Comparison of ENCODE assay signal across 16 mouse cellular contexts in genomic region chr12:34791213-34792112, GRCm38 (mm10).
A peak's percentile ranks its signal among the peaks of the same experiment; 100 is the strongest.
DNase-seq lines count a peak whose midpoint lies in the region; ATAC-seq and TF ChIP-seq lines count a peak whose summit lies in the region.
"Had no signal": no experiment of that assay in that cellular context is flagged by ENCODE, and none has a peak within 500 bp of the region (broad histone marks: within the 10 kb centered on the region; RNA-seq: fewer than 3 reads in every experiment).

No protein-coding gene starts in this region.

- TF ChIP-seq EP300 in stomach, postnatal 0 days (optimal IDR thresholded peaks at IDR 0.05): no peak

- 87% methylated on average over 10 of the region's 10 CpGs for WGBS in heart, embryonic 16.5 days
- 69% methylated on average over 10 of the region's 10 CpGs for WGBS in stomach, embryonic 14.5 days
- WGBS in stomach, postnatal 0 days: 70% methylated on average over 10 of the region's 10 CpGs
- 61% methylated on average over 10 of the region's 10 CpGs for WGBS in limb, embryonic 11.5 days

- H3K36me3 ChIP-seq in heart, embryonic 16.5 days (ENCODE audit: control insufficient read depth, insufficient read depth): no peaks in the 10 kb centered on the region
- no peaks in the 10 kb centered on the region for H3K36me3 ChIP-seq in stomach, embryonic 14.5 days (ENCODE audit: control insufficient read depth, insufficient read depth, low read length)
- no peaks in the 10 kb centered on the region for H3K36me3 ChIP-seq in stomach, postnatal 0 days (ENCODE audit: control insufficient read depth, insufficient read depth, low read length)
- no peaks in the 10 kb centered on the region for H3K36me3 ChIP-seq in limb, embryonic 11.5 days (ENCODE audit: control insufficient read depth, insufficient read depth, low read length)
- H3K36me3 ChIP-seq: liver, embryonic 13.5 days had no signal

- TF ChIP-seq CTCF in stomach, postnatal 0 days (IDR thresholded peaks at IDR 0.05; ENCODE audit: low read depth): no peak

- H3K4me3 ChIP-seq in heart, embryonic 16.5 days (ENCODE audit: low read length): no peak overlapping the region
- H3K4me3 ChIP-seq in stomach, embryonic 14.5 days (ENCODE audit: low read depth, low read length): no peak overlapping the region
- no peak overlapping the region for H3K4me3 ChIP-seq in stomach, postnatal 0 days (ENCODE audit: low read depth, low read length)
- no peak overlapping the region for H3K4me3 ChIP-seq in limb, embryonic 11.5 days (ENCODE audit: low read depth, low read length)
- H3K4me3 ChIP-seq: left cerebral cortex, adult 2 months; liver, embryonic 13.5 days had no signal

- H3K9ac ChIP-seq in heart, embryonic 16.5 days (ENCODE audit: low read length): no peak overlapping the region
- no peak overlapping the region for H3K9ac ChIP-seq in stomach, embryonic 14.5 days (replicated peaks; ENCODE audit: low read depth, low read length)
- H3K9ac ChIP-seq in stomach, postnatal 0 days (ENCODE audit: low read length): no peak overlapping the region
- no peak overlapping the region for H3K9ac ChIP-seq in limb, embryonic 11.5 days (ENCODE audit: low read length)
- H3K9ac ChIP-seq: liver, embryonic 13.5 days had no signal

- ATAC-seq in heart, embryonic 16.5 days (replicated peaks; ENCODE audit: extremely low read depth, insufficient read depth, low FRiP score): no peak
- no peak for ATAC-seq in stomach, embryonic 14.5 days (ENCODE audit: insufficient number of reproducible peaks, insufficient read depth, low FRiP score, low read depth)
- no peak for ATAC-seq in stomach, postnatal 0 days (ENCODE audit: low FRiP score, low TSS enrichment)
- peak; percentile 76; the same call in 1 of the 2 replicates for ATAC-seq in limb, embryonic 11.5 days (ENCODE audit: insufficient number of reproducible peaks, low FRiP score, low TSS enrichment, low read depth)
- no peak for ATAC-seq in monocyte, adult 5-6 weeks (replicated peaks; ENCODE audit: insufficient number of reproducible peaks, low FRiP score, low TSS enrichment, poor library complexity, severe bottlenecking)
- ATAC-seq: Patski had no signal

- H3K4me2 ChIP-seq in heart, embryonic 16.5 days (ENCODE audit: low read depth, low read length): peak overlapping the region; percentile 45; the same call in 1 of the 2 replicates
- no peak overlapping the region for H3K4me2 ChIP-seq in stomach, embryonic 14.5 days (replicated peaks; ENCODE audit: low read depth, low read length)
- no peak overlapping the region for H3K4me2 ChIP-seq in stomach, postnatal 0 days (replicated peaks; ENCODE audit: low read depth)
- H3K4me2 ChIP-seq in limb, embryonic 11.5 days (ENCODE audit: low read depth, severe bottlenecking): no peak overlapping the region
- H3K4me2 ChIP-seq: liver, embryonic 13.5 days had no signal

- peaks cover 10% of the 10 kb centered on the region for H3K4me1 ChIP-seq in heart, embryonic 16.5 days (ENCODE audit: control insufficient read depth, insufficient read depth, low read length)
- H3K4me1 ChIP-seq in stomach, embryonic 14.5 days (ENCODE audit: control insufficient read depth, insufficient read depth, low read length): peaks cover 9% of the 10 kb centered on the region; the same call in 1 of the 2 replicates
- no peaks in the 10 kb centered on the region for H3K4me1 ChIP-seq in stomach, postnatal 0 days (replicated peaks; ENCODE audit: control insufficient read depth, insufficient read depth)
- peaks cover 12% of the 10 kb centered on the region for H3K4me1 ChIP-seq in limb, embryonic 11.5 days (ENCODE audit: control insufficient read depth, insufficient read depth, low read length)

- no peaks in the 10 kb centered on the region for H3K27me3 ChIP-seq in heart, embryonic 16.5 days (ENCODE audit: control insufficient read depth, insufficient read depth, low read length)
- H3K27me3 ChIP-seq in stomach, embryonic 14.5 days (ENCODE audit: control insufficient read depth, insufficient read depth, low read length): no peaks in the 10 kb centered on the region
- H3K27me3 ChIP-seq in stomach, postnatal 0 days (ENCODE audit: control insufficient read depth, insufficient read depth, low read length): no peaks in the 10 kb centered on the region
- no peaks in the 10 kb centered on the region for H3K27me3 ChIP-seq in limb, embryonic 11.5 days (ENCODE audit: control insufficient read depth, insufficient read depth, low read length)
- H3K27me3 ChIP-seq: CH12.LX; liver, embryonic 13.5 days had no signal

- no peaks in the 10 kb centered on the region for H3K9me3 ChIP-seq in heart, embryonic 16.5 days (replicated peaks; ENCODE audit: control insufficient read depth, low read length)
- H3K9me3 ChIP-seq in stomach, embryonic 14.5 days (ENCODE audit: control insufficient read depth, low read depth, low read length): no peaks in the 10 kb centered on the region
- H3K9me3 ChIP-seq in stomach, postnatal 0 days (ENCODE audit: control insufficient read depth, low read length): no peaks in the 10 kb centered on the region
- no peaks in the 10 kb centered on the region for H3K9me3 ChIP-seq in limb, embryonic 11.5 days (ENCODE audit: control insufficient read depth, low read length)
- H3K9me3 ChIP-seq: liver, embryonic 13.5 days had no signal

- H3K27ac ChIP-seq in heart, embryonic 16.5 days (ENCODE audit: low read length): peak overlapping the region; percentile 30
- H3K27ac ChIP-seq in stomach, embryonic 14.5 days (ENCODE audit: low read length): 0 out of 2 replicates have a peak overlapping the region, but pooled peaks have one; percentile 44
- no peak overlapping the region for H3K27ac ChIP-seq in stomach, postnatal 0 days (replicated peaks)
- H3K27ac ChIP-seq in limb, embryonic 11.5 days (replicated peaks; ENCODE audit: low read depth, low read length): 0 out of 2 replicates have a peak overlapping the region, but pooled peaks have one; percentile 38
- H3K27ac ChIP-seq: left cerebral cortex, adult 2 months; liver, embryonic 13.5 days had no signal

- no peak for DNase-seq in heart, adult 8-10 months (ENCODE audit: low spot score)
- DNase-seq in stomach, postnatal 0 days (ENCODE audit: low spot score): no peak
- DNase-seq in limb, embryonic 11.5 days (ENCODE audit: low spot score): no peak
- DNase-seq in layer of hippocampus, adult 8-10 months (ENCODE audit: low spot score in 2 of 2): no peak
- DNase-seq: gastrocnemius, postnatal 25 days; kidney, adult 18-20 months; kidney, postnatal 36 days; liver, embryonic 13.5 days; lung, postnatal 14 days; thymus, postnatal 4 days had no signal
